Mouse (Mus musculus) stomach, embryonic 16.5 days (tissue): ENCODE results near the gene Cdc42ep1. TPM values are rescaled to one million over a fixed set of nuclear protein-coding genes. Genes with fewer than 3 reads are reported as not detected.

Source experiments
- ATAC-seq: fragments of 200-750 bp; cut with Nextera tagmentation; 2 replicates; pipeline ENCODE4 v1.8.0; 2017; ENCODE audit warnings: moderate number of reproducible peaks, moderate TSS enrichment; ENCODE audit not compliant: insufficient read depth, low FRiP score
- H3K27ac ChIP-seq: fragments of 300-500 bp; sonication (generic); 2 replicates; pipeline ENCODE4 v1.5.1; 2014; ENCODE audit warnings: low read length
- H3K27me3 ChIP-seq: fragments of 300-500 bp; sonication (generic); 2 replicates; pipeline ENCODE4 v1.6.1; 2014; ENCODE audit warnings: low read length, control low read depth, mixed read lengths; ENCODE audit not compliant: control insufficient read depth, insufficient read depth
- H3K36me3 ChIP-seq: fragments of 300-500 bp; sonication (generic); 2 replicates; pipeline ENCODE4 v1.6.1; 2014; ENCODE audit warnings: low read length; ENCODE audit not compliant: control insufficient read depth, insufficient read depth
- H3K4me1 ChIP-seq: fragments of 300-500 bp; sonication (generic); 2 replicates; pipeline ENCODE4 v1.6.1; 2014; ENCODE audit warnings: low read length, control low read depth, mixed read lengths; ENCODE audit not compliant: control insufficient read depth, insufficient read depth
- H3K4me2 ChIP-seq: fragments of 300-500 bp; sonication (generic); 2 replicates; pipeline ENCODE4 v1.6.1; 2014; ENCODE audit warnings: low read depth, low read length, mixed read lengths
- H3K4me3 ChIP-seq: fragments of 300-500 bp; sonication (generic); replicated peaks from 2 replicates; pipeline ENCODE4 v1.5.1; 2014; ENCODE audit warnings: mild to moderate bottlenecking, low read length
- H3K9ac ChIP-seq: fragments of 300-500 bp; sonication (generic); 2 replicates; pipeline ENCODE4 v1.6.1; 2014; ENCODE audit warnings: low read length
- H3K9me3 ChIP-seq: fragments of 300-500 bp; sonication (generic); replicated peaks from 2 replicates; pipeline ENCODE4 v1.6.1; 2016; ENCODE audit warnings: low read length, control low read depth; ENCODE audit not compliant: control insufficient read depth
- WGBS: fragments of 180-500 bp; shearing (Covaris S2); extraction: QIAGEN DNeasy Blood & Tissue Kit; methylation state at CpG from one replicate; pipeline ENCODE4 v1.1.7; 2014; 5-methylcytosine and 5-hydroxymethylcytosine counted together
- polyA plus RNA-seq: library from polyadenylated mRNA; unstranded; fragments of >200 nt; fragmentation: Nextera tagmentation; extraction: Ambion mirVana; gene quantifications from 2 replicates; pipeline ENCODE4 v1.2.1, GENCODE M21; 2015

Gene Cdc42ep1
- polyA plus RNA-seq, 1 experiment from 2014 or later = 47.9 TPM

DNA sequence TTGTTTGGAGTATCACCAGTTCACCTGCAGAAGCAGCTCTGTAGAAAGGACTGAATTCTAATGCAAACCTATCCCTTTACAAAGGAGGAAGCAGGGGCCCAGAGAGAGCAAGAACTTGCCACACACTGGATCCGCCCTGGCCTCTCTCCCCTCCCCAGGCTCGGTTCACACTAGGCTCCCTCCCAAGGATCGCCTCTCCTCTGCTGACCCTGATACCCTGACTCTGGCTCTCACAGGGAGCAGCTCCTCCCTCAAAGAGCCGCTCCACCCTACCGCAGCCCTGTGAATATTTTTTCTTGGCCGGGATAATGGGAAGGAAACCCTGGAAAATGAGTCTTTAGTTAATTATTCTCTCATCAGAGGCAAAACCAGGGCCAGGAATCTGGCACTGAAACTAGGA is 38.1 kb upstream of the Cdc42ep1 start:
- Histone ChIP-seq H3K4me3 (no peak overlapping the region), H3K36me3 (no peaks in the 10 kb centered on the region), H3K27ac (peak overlapping the region; percentile 75), H3K9me3 (no peaks in the 10 kb centered on the region), H3K27me3 (no peaks in the 10 kb centered on the region), H3K9ac (no peak overlapping the region), H3K4me1 (peaks cover 36% of the 10 kb centered on the region), H3K4me2 (0 out of 2 replicates have a peak overlapping the region, but pooled peaks have one; percentile 91)
- WGBS = 25% methylated on average over 6 of the region's 6 CpGs
- peak; percentile 48; the same call in 1 of the 2 replicates for ATAC-seq

- no peaks in the 10 kb centered on the region for H3K27me3 ChIP-seq
- no peak overlapping the region for H3K27ac ChIP-seq
- H3K36me3 ChIP-seq = no peaks in the 10 kb centered on the region
- no peaks in the 10 kb centered on the region for H3K9me3 ChIP-seq
- H3K4me1 ChIP-seq = peaks cover 42% of the 10 kb centered on the region
- no peak overlapping the region for H3K4me3 ChIP-seq
- WGBS = 63% methylated on average over 2 of the region's 2 CpGs
- H3K9ac ChIP-seq = no peak overlapping the region
- H3K4me2 ChIP-seq = no peak overlapping the region
- ATAC-seq = no peak
Measured at GRCm38 (mm10) chr15:78805351-78805750, 37.1 kb upstream of the Cdc42ep1 start.

DNA sequence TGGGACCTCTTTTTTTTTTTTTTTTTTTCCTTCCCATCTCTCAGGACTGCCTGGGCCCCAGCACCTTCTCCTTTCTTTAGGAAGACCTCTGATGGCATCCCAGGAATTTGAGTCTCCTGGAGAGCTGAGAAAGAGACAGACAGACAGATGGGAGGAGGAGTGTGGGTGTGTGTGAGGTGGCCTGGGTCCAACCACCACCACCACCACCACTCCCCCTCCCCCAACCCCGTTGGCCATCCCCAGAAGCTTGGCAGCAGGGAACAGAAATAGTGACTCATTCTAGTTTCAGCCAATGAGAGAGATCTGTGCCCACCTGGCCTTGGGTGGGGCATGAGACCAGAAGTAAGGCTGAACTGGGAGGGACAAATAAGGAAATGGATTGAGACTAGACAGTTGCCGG is 35.8 kb upstream of the Cdc42ep1 start:
- Histone ChIP-seq H3K4me1 (peaks cover 38% of the 10 kb centered on the region), H3K27ac (no peak overlapping the region)

GRCm38 (mm10) chr15:78807141-78807540 is 35.3 kb upstream of the Cdc42ep1 start:
- ATAC-seq = no peak
- no peak overlapping the region for H3K4me2 ChIP-seq
- no peaks in the 10 kb centered on the region for H3K9me3 ChIP-seq
- peaks cover 37% of the 10 kb centered on the region for H3K4me1 ChIP-seq
- no peaks in the 10 kb centered on the region for H3K36me3 ChIP-seq
- H3K27ac ChIP-seq = peak overlapping the region; percentile 6; the same call in 1 of the 2 replicates
- no peak overlapping the region for H3K9ac ChIP-seq
- no peak overlapping the region for H3K4me3 ChIP-seq
- H3K27me3 ChIP-seq = no peaks in the 10 kb centered on the region
- 59% methylated on average over 3 of the region's 3 CpGs for WGBS

More for the DNA sequence above, 35.8 kb upstream of the Cdc42ep1 start:
- 23% methylated on average over 2 of the region's 2 CpGs for WGBS
- H3K36me3 ChIP-seq = no peaks in the 10 kb centered on the region
- H3K4me3 ChIP-seq = no peak overlapping the region
- H3K4me2 ChIP-seq = no peak overlapping the region
- no peak overlapping the region for H3K9ac ChIP-seq
- no peaks in the 10 kb centered on the region for H3K9me3 ChIP-seq
- no peak for ATAC-seq
- no peaks in the 10 kb centered on the region for H3K27me3 ChIP-seq

GRCm38 (mm10) chr15:78808980-78809379 is 33.4 kb upstream of the Cdc42ep1 start:
- WGBS = 89% methylated on average over 2 of the region's 2 CpGs
- H3K27me3 ChIP-seq = no peaks in the 10 kb centered on the region
- H3K4me2 ChIP-seq = no peak overlapping the region
- no peak overlapping the region for H3K27ac ChIP-seq
- H3K4me1 ChIP-seq = peaks cover 23% of the 10 kb centered on the region
- no peaks in the 10 kb centered on the region for H3K36me3 ChIP-seq
- H3K9me3 ChIP-seq = no peaks in the 10 kb centered on the region
- no peak overlapping the region for H3K9ac ChIP-seq
- H3K4me3 ChIP-seq = no peak overlapping the region
- ATAC-seq = no peak

DNA sequence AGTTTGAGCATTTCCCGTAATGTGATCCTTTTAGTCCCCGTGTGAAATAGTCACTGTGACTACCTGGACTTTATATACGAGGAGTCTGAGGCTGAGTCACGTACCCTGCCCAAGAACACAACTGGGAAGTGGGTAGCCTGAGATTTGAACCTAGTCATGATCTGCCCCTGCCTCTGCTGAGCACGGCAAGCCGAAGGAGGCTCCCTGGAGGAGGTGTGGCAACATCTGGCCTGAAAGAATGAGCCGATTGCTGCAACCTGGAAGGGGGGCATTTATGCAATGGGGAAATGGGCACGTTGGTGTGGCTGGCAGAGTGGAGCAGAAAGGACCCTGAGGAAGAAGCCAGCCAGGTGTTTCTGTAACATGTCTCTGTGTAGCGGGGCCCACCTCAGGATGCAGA is 32.7 kb upstream of the Cdc42ep1 start:
- Histone ChIP-seq H3K9me3 (no peaks in the 10 kb centered on the region), H3K27me3 (no peaks in the 10 kb centered on the region), H3K36me3 (no peaks in the 10 kb centered on the region), H3K4me1 (peaks cover 18% of the 10 kb centered on the region), H3K4me3 (no peak overlapping the region), H3K27ac (no peak overlapping the region), H3K9ac (no peak overlapping the region), H3K4me2 (no peak overlapping the region)
- no peak for ATAC-seq
- WGBS = 53% methylated on average over 9 of the region's 9 CpGs

GRCm38 (mm10) chr15:78810146-78810545 is 32.3 kb upstream of the Cdc42ep1 start:
- 51% methylated on average over 9 of the region's 9 CpGs for WGBS
- ATAC-seq = no peak
- H3K27me3 ChIP-seq = no peaks in the 10 kb centered on the region
- no peak overlapping the region for H3K4me2 ChIP-seq
- no peaks in the 10 kb centered on the region for H3K9me3 ChIP-seq
- no peak overlapping the region for H3K4me3 ChIP-seq
- no peak overlapping the region for H3K27ac ChIP-seq
- no peaks in the 10 kb centered on the region for H3K36me3 ChIP-seq
- no peak overlapping the region for H3K9ac ChIP-seq
- H3K4me1 ChIP-seq = peaks cover 20% of the 10 kb centered on the region

- no peaks in the 10 kb centered on the region for H3K27me3 ChIP-seq
- H3K9ac ChIP-seq = no peak overlapping the region
- H3K4me1 ChIP-seq = peaks cover 13% of the 10 kb centered on the region; the same call in 1 of the 2 replicates
- H3K9me3 ChIP-seq = no peaks in the 10 kb centered on the region
- H3K4me2 ChIP-seq = no peak overlapping the region
- ATAC-seq = no peak
- no peak overlapping the region for H3K27ac ChIP-seq
- no peaks in the 10 kb centered on the region for H3K36me3 ChIP-seq
- no peak overlapping the region for H3K4me3 ChIP-seq
- 83% methylated on average over 4 of the region's 4 CpGs for WGBS
Measured at GRCm38 (mm10) chr15:78813603-78814002, 28.8 kb upstream of the Cdc42ep1 start.

DNA sequence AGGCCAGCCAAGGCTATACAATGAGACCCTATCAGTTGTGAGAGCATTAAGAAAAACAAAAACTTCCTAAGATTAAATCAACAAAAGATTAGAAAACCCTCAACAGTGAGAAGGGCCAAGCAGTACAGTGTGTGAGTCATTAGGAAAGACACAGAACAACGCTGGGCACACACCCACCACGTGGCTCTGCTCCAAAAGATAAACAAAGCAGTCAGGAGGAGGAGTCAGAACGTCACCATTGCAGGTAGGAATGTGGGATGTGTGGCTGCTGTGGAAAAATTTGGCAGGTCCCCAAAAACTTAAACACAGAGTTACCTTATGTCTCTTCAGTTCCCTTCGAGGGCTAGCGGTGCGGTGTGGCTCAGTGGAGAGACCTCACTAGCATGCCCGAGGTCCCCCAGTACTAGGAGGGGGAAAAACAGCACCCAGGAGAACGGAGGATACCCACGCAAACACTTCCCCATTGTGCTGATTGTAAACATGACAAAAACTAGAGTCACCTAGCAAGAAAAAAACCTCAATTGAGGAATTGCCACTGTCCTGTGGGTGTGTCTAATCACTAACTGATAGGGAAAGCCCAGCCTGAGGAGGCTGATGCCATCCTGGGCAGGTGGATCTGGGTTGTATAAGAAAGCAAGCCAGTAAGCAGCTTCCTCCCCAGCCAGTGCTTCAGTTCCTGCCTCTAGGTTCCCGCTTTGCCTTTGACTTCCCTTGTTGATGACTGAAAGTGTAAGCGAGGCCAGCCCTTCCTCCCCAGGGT is 26.9 kb upstream of the Cdc42ep1 start:
- ATAC-seq = peak; percentile 91
- H3K4me3 ChIP-seq = no peak overlapping the region
- WGBS = 31% methylated on average over 11 of the region's 11 CpGs
- no peaks in the 10 kb centered on the region for H3K27me3 ChIP-seq
- H3K27ac ChIP-seq = no peak overlapping the region; the same call in 1 of the 2 replicates
- H3K4me2 ChIP-seq = peak overlapping the region; percentile 18
- H3K4me1 ChIP-seq = 0 out of 2 replicates have a peak, but pooled peaks cover 6% of the 10 kb centered on the region
- H3K9ac ChIP-seq = no peak overlapping the region
- no peaks in the 10 kb centered on the region for H3K9me3 ChIP-seq
- no peaks in the 10 kb centered on the region for H3K36me3 ChIP-seq
